Mouse (Mus musculus) naive thymus-derived CD4-positive, alpha-beta T cell, adult 2 months (primary cell): ENCODE data around the gene Ccdc28a.

Experiments
- DNase-seq: peaks from one replicate; pipeline ENCODE4 v3.0.0-alpha.2; 2011; ENCODE audit warnings: low read depth

Gene Ccdc28a

GRCm38 (mm10) chr10:18194156-18194555, 40.6 kb downstream of the Ccdc28a start:
- DNase-seq, result peak; percentile 4

GRCm38 (mm10) chr10:18193221-18193620, 41.6 kb downstream of the Ccdc28a start:
- peak; percentile 81 for DNase-seq

- DNase-seq, result peak; percentile 33
Observed at GRCm38 (mm10) chr10:18191706-18192105, 43.1 kb downstream of the Ccdc28a start.

- no peak for DNase-seq
Observed at GRCm38 (mm10) chr10:18189498-18189897, 45.3 kb downstream of the Ccdc28a start.

- no peak for DNase-seq
Observed at GRCm38 (mm10) chr10:18188564-18188963, 46.2 kb downstream of the Ccdc28a start.

GRCm38 (mm10) chr10:18182246-18182645, 52.6 kb downstream of the Ccdc28a start:
- no peak for DNase-seq

- no peak for DNase-seq
Observed at GRCm38 (mm10) chr10:18177304-18177703, 57.5 kb downstream of the Ccdc28a start.

- no peak for DNase-seq
Observed at GRCm38 (mm10) chr10:18176722-18177121, 58.1 kb downstream of the Ccdc28a start.

- DNase-seq, result no peak
Observed at GRCm38 (mm10) chr10:18175087-18175486, 59.7 kb downstream of the Ccdc28a start.
